Mouse (Mus musculus) neutrophil, adult 5-6 weeks (primary cell): ENCODE measurements at regions not wholly inside any gene's neighbourhood (a gene's known extent, or its start where the extent isn't known, plus 50 kb on each side); places are given as distances from the start of the nearest gene placed in this dataset.

Experiments used
- ATAC-seq: fragments of 151-379, 151-347 bp; 2 replicates; pipeline ENCODE4 v1.8.0; 2017; ENCODE audit warnings: mild to moderate bottlenecking, moderate TSS enrichment; ENCODE audit not compliant: insufficient number of reproducible peaks, poor library complexity, low FRiP score, severe bottlenecking; ENCODE audit errors: extremely low read depth

GRCm38 (mm10) chr12:29175698-29176440, 352.3 kb upstream of the Myt1l start:
- no peak for ATAC-seq

GRCm38 (mm10) chr12:29177145-29177544, 351.0 kb upstream of the Myt1l start:
- no peak for ATAC-seq

- no peak for ATAC-seq
These were observed 349.9 kb upstream of the Myt1l start for GRCm38 (mm10) chr12:29178168-29178895.

- ATAC-seq, result no peak
These were observed 348.8 kb upstream of the Myt1l start for GRCm38 (mm10) chr12:29179405-29179804.

GRCm38 (mm10) chr12:29180576-29180975, 347.6 kb upstream of the Myt1l start:
- ATAC-seq, result no peak

GRCm38 (mm10) chr12:29187619-29188018, 340.6 kb upstream of the Myt1l start:
- no peak for ATAC-seq

GRCm38 (mm10) chr12:29192391-29192790, 335.8 kb upstream of the Myt1l start:
- ATAC-seq, result no peak

GRCm38 (mm10) chr12:29211946-29212345, 316.2 kb upstream of the Myt1l start:
- ATAC-seq, result no peak

GRCm38 (mm10) chr12:29213625-29214024, 314.6 kb upstream of the Myt1l start:
- no peak for ATAC-seq

GRCm38 (mm10) chr12:29222099-29222498, 306.1 kb upstream of the Myt1l start:
- no peak for ATAC-seq

GRCm38 (mm10) chr12:29226001-29226400, 302.2 kb upstream of the Myt1l start:
- no peak for ATAC-seq

GRCm38 (mm10) chr12:29232492-29233447, 295.4 kb upstream of the Myt1l start:
- no peak for ATAC-seq

- ATAC-seq, result no peak
These were observed 291.7 kb upstream of the Myt1l start for GRCm38 (mm10) chr12:29236496-29236895.

GRCm38 (mm10) chr12:29237516-29237915, 290.7 kb upstream of the Myt1l start:
- ATAC-seq, result no peak

GRCm38 (mm10) chr12:29239482-29239881, 288.7 kb upstream of the Myt1l start:
- no peak for ATAC-seq

- no peak for ATAC-seq
These were observed 288.2 kb upstream of the Myt1l start for GRCm38 (mm10) chr12:29239975-29240374.

- ATAC-seq, result no peak
These were observed 285.1 kb upstream of the Myt1l start for GRCm38 (mm10) chr12:29243087-29243486.

GRCm38 (mm10) chr12:29246041-29246440, 282.1 kb upstream of the Myt1l start:
- ATAC-seq, result no peak

- no peak for ATAC-seq
These were observed 280.8 kb upstream of the Myt1l start for GRCm38 (mm10) chr12:29247356-29247755.
